Mouse (Mus musculus) urinary bladder, postnatal 25 days (tissue): Measurements from ENCODE around the gene Tmem131.

Experiments used
- DNase-seq: peaks from one replicate; pipeline ENCODE4 v3.0.0; 2022; ENCODE audit warnings: low spot score

Gene Tmem131

DNA sequence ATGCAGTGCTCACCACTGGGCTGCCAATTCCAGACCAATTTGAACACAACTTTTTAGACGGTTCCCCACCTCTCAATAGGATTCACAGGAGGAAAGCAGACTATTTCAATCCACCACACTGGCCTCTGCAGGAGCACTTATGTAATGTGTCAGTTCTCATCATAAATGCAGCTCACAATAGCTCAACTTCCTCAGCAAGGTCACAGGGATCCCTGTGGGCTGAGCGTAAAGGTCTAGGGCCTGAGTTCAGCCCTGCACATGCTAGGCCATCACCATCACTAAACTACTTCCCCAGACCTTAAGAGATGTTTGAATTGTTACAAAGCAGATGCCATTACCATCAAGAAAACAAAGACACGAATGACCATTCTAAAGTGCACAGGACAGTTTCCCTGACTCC, 58.9 kb downstream of the Tmem131 start:
- DNase-seq: no peak

DNA sequence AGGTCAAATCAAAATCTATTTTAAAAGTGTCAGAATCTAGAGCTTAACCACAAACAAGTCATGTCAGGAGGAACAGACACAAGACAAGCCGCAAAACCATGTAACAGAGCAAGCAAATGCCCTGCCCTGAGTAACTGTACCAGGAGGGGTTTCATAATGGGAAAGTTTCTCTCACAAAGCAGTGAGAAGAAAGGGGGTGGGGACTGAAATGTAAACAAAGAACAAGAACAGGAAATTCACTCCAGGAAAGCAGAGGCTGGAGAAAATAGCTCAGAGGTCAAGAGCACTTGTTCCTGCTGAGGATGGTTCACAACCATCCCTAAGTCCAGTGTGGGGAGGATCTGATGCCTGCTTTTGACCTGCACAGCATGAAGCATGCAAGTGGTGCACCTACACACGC, 59.7 kb downstream of the Tmem131 start:
- DNase-seq: no peak

DNA sequence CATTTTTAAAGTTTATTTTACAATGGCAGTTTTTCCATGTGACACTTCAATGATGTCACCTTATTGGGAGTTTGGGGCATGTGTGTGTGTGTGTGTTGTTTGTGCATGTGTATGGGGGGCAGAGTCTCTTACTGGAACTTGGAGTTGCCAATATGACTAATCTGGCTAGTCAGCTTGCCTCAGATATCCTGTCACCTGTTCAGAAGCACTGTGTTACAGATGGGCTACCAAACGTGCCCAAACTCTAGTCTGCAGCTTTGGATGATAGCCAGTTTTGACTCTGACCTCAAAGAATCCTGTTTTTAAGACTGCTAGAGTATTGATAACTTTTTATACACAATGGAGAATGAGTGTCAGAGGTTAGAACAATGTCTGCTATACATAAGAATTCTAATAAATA, 64.3 kb downstream of the Tmem131 start:
- DNase-seq: no peak

DNA sequence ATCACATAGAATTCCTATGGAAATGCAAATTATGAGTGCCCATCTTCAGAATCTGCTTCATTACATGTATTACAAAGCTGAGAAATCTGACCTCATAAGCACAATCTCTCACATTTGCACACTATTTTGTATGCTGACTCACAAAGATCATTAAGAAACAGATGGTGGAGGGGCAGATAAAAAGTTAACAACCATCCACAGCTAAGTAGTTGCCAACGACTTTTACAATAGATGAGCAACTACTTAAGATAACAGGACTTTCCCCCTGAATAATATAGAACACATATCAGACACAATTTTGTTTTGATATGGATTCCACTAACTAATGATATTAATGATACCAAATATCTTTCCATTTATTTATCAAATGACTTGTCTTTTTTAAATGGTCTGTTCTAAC, 66.3 kb downstream of the Tmem131 start:
- DNase-seq: no peak

DNA sequence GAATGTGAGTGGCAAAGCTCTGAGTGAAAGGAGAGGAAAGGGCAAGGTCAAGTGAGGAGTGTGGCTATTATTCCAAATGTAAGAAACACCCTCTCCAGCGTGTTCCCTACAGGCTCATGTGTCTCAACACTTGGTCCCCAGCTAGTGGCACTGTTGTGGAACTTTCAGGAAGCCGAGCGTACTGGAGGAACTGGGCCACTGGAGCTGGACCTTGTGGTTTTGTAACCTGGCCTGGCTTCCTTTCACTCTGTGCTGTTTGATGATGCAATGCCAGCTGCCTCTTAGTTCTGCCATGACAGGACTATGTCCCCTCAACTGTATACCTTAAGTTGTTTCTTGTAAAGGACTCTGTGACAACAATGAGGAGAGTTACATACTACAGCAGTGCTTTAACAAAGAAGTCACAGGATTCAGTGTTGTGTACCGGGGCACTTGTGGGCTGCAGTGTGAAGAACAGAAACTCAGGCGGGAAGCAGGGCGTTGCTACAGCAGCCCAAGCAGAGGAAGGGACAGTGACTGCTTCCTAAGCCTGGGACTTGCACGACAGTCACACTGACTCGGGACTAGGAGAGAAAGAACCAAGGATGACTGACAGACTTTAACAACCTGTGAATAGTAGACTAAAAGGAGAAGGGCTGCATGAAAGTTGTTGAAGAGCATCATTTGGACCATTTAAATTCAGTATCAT, 68.4 kb downstream of the Tmem131 start:
- no peak for DNase-seq

DNA sequence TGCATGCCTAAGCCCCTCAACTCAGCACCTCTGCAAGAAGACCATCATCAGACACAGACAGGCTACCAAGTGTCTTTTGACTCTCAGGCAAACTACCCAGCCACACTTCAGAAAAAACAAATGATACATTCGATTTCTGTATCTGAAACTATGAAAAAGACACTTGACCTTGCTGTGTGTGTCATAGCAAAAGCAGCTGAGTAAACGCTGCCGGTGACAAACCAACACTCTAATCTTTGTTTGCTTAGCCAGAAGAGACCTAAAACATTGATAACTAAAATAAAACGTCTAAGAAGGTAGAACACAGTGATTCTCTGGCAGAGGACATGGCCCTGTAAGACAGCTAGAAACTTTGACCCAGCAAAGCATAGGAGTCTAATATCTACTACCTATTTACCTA, 72.2 kb downstream of the Tmem131 start:
- DNase-seq: no peak

DNA sequence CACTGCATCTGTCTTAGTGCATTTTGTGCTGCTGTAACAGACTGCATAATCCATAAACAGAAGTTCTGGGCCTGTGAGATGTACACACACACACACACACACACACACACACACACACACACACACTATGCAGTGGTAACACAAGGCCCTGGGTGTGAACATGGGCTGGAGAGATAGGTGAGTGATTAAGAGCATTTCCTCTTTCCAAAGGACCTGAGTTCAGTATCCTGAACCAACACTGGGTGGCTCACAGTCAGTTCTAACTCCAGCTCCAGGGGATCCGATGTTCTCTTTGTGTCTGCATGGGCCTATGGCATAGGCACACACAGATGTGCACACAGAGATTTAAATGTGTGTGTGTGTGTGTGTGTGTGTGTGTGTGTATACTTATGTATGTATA, 72.9 kb downstream of the Tmem131 start:
- DNase-seq: no peak

DNA sequence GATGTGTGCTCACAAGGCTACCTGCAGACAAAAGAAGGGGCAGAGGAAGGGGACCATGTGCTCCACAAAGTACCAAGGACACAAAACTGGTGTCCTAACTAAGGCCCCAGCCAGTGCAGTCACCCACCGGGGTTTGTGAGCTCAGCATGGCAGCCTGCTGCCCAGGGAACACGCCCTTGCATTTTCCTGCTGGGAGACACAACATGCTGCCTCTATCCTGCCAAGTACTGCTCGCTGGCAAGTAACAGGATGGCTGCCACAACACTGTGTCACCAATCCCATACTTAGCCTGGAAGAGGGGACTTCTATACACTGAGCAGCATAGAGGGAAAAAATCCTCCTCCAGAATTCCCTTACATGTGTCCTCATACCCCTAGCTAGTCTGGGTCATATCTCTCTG, 78.7 kb downstream of the Tmem131 start:
- no peak for DNase-seq

DNA sequence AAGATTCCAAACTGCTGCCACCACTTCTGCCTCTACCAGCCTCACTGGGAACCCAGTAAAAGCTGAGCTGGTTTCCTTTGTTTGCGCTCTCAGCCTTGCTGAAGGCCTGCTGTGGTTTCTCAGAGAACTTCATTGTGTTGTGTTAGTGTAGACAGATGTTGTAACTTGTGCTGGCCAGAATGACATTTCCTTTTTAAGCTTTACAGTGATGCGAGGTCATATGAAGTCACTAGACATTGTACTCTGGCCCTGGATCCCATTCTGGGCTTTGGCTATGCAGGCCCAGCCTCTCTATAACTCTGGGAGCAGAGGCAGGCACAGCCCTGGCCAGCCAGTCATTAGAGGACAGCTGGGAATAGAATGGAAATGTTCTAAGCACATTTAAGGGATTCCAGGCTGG, 81.7 kb downstream of the Tmem131 start:
- DNase-seq: no peak

DNA sequence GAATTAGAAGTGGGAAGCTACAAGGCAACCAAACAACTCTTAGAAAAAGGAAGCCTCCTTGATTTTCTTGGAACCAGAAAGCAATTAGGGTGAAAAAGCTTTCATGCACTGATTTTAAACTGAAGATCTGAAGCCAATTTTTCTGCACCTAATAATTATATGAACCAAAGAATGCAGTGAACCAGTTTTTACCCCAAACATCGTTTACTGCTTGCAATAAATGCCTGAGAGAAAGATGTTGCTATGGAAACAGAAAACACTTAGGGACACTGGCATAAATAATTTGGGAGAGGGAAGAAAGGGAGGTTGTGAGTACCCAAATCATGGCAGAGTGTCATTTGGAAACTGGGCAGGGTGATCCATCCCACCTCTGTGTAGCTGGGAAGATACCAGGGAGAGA, 82.6 kb downstream of the Tmem131 start:
- no peak for DNase-seq

DNA sequence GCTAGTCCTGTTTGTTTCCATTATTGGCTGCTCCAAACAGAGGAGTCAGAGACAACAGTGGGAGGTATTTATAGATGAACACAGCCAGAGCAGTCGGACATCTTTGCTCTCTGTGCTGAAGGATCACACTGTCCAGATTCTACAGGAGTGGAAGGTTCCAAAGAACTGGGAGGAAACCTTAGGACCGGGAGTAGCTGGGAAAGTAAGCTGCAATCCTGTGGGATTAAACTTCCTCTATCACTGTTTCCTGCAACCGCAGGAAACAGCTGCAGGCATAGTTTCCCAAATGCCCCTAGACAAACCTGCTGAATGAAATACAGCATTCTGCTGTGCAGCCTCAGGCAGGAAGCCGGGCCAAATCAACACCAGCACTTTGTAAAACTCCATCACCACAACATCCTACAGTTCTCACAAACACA, 83.0 kb downstream of the Tmem131 start:
- DNase-seq: no peak

DNA sequence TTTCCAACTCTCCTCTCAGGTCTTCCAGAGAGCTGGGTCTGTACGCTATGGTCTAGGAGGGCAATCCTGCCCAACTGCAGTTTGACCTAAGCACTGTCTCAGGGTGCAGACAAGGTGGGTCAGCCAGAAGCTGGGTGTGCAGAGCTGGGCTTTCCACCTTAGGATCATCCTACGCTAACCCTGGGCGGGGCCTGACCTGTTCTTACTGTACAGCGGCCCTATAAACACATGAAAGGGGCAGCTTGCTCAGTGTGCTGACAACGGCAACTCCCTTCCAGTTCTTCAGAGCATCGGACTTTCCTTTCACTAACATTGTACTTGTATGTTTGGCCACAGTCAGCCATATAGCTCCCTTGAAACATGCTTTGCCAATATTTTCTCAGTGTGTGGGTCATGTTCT, 86.4 kb downstream of the Tmem131 start:
- DNase-seq: no peak

DNA sequence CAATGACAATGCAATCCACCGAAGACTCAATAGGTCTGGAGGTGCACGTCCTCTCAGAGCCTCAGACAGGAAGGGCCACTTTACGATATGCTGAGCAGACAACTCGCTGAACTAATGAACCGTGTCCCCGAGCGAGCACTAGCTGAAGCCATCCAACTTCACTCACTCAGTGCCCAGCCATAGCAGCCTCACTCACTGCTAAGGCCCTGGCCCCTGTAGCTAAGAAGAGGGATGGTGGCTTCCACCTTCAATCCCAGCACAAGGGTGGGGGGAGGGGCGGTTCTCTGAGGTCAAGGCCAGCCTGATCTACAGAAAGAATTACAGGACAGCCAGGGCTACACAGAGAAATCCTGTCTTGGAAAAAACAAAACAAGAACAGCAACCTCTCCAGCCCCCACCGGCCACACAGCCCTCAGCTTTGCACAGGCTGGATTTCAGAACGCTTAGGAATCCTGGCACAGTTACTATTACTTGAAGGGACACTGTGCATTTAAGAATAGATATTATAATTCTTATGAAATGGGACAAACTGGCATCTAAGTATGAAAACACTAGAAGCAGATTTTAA, 89.2 kb downstream of the Tmem131 start:
- no peak for DNase-seq

DNA sequence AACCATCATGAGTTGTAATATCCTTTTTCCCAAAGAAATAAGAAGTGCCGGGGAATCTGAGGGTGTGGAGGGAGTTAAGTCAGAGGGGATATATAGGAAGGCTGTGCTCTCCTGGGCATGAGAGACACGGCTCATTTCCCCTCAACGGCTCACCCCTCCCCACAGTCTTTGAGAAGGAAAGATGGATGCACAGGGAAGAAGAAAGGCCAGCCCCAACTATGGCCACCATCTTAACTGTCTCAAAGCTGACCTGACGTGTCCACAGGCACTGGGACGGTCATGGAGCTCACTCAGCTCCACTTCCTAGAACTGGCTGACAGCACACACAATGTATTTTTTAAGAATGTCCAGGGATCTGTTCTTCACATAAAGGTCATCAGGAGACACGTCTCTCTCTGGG, 91.4 kb downstream of the Tmem131 start:
- no peak for DNase-seq

DNA sequence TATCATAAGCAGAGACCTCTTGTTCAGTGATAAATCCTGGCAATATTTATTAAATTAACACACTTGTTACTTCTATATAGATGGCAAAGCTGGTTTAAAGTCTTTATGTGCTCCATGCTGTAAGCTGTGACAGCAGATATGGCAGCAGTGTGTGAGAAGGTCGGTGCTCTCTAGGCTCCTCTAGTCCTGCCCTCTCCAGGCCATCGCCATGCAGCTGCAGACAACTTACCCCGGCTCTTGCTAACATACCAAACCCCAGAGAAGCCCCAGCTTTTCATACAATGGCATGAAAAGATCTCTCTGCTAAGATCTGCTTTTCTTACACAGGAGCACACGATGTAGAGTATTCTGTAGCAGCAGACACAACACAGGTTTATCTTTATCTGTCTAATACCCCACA, 92.1 kb downstream of the Tmem131 start:
- DNase-seq: no peak

DNA sequence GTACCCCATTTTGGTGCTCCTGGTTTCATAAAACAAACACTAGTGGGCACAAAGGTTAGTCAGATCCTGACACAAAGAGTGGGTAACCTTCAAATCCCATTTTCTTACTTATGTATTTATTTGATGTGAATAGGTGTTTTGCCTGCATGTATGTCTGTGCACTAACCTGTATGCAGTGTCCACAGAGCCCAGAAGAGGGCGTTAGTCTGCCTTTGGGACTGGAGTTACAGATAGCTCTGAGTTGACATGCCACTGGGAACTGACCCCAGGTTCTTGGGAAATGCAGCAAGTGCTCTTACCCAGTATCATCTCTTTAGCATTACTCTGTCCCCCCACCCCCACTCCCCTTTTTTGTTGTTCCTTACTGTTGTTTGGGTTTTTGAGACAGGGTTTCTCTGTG, 95.4 kb downstream of the Tmem131 start:
- DNase-seq: no peak

DNA sequence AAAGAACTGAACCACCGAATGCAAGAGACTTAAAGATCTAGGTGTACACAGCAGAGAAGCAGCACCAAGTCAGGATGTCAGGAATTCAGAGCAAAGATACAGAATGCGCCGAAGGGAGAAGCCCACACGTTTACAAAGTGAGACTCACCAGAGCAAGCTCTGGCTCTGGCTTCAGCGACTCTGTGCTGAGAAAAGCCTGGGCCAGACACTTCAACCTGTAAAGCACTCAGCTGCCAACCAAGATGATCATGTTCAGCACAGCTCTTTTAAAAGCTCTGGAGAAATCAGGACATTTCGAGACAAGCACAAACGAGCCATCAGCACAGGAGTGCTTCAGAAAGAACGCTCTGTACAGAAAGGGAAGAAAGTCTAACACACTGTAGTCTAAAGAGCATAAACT, 96.2 kb downstream of the Tmem131 start:
- DNase-seq: no peak

DNA sequence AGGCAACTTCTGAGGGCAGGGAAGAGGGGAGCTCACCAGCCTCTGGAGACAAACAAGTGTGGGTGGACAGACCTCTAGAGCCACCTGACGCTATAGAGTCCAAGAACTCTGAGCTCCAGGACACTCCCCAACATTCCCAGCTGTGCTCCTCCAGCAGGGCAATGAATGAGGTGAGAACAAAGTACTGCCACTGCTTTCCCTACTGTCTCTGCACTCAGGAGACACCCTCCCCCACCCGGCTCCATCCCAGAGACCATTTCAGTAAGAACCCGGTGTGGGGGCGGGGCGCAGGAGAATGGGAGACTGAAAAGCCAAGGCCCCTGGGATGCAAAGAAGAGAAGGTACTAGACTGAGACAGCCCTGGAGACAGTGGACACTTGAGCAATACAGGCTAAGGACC, 98.4 kb downstream of the Tmem131 start:
- no peak for DNase-seq

DNA sequence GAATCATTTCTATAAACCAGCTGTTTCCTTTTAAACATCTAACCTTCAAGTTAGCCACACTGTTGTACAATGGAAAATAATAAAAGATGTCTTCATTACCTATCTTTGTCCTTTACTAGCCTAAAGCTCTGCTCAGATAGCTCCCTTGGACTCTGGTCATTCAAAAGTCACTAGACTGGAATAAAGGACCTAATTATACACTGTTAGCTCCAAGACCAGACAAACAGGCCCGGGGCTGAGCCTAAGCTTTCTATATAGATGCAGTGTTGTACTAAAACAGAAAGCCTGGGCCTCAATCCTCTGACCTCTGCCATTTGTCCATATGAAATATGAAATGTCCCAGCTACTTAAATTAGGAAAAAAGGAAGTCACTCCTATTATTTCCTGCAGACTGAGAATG, 101.7 kb downstream of the Tmem131 start:
- DNase-seq: no peak

DNA sequence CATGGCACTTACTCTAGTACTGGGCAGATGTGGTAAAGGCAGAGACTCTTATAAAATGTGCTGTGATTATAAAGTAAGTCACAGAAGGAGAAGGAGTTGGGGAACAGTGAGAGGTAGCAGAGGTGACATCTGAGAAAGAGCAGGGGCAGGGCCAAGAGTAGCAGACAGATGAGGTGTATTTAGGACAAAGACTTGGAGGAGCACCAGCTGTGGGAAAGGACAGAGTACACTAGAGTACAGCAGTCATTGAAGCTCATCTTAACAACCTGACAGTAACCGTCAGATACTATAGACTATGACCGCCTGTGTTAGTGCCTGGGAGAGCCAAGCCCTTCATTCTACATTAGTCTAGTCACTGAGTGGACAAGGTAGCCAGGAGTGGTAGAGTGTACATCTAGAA, 102.5 kb downstream of the Tmem131 start:
- no peak for DNase-seq

DNA sequence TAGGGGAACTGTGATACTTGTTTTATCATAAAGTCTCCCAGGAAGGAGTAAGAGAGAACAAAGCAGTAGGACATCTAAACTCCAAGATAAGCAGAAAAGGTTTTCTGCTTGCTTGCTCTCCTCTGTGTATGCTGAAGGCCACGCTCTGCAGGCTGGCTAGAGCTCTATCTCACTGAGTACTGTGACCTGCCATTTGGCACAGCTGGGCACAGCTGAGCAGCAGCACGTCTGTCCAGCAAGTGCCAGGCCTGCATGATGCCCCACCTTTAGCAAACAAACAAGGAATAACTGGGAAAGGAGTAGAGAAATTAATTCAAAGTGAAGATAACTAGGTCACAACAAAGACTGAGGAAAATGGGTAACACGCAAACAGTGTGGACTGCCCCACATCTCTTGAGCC, 103.6 kb downstream of the Tmem131 start:
- no peak for DNase-seq

DNA sequence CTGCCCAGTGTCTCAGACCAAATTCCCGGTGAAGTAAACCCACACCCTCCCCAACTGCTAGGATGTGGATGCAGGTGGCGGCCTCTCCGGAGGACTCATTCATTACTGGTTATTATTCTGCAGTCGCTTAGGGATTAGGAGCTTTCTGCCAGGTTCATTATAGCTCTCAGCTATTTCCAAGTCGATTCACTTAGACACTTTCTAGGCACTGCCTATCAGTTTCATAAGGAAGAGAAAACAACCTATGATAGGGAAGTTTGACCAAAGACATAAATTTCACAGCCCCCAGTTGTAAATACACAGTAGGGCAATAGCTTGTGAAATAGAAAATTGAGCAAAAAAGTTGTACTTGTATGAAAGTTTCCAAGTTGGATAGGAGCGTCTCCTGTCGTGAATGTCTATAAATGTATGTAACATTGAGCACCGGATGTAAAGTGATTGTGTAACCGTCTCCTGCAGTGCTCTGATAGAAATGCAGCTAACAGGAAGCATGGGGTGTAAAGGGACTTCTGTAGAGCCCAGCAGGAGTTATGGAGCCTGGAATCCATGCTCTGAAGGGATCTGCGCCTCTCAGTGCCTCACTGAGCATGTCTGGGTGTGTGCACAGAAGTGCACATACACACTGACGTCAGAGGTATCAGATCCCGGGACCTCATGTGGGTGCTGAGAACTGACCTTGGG, 107.1 kb downstream of the Tmem131 start:
- DNase-seq: no peak

DNA sequence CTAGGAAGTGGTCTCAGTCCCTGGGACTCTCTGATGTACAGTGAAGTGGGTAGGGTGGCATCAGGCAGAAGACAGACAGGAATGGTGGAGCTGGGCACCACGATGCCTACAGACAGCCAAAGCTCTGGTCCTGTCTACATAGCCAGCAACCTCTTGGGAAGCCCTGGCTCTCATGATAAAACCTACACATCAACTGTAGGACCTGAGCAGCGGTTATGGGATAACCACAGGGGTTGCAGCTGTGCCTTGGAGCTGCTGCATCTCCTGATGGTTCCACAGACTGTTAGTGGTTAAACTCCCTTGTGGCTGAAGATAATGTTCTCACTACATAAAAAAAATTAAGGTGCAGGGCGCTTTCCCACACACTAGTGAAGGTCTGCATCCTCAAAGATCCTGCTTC, 107.9 kb downstream of the Tmem131 start:
- DNase-seq: no peak

DNA sequence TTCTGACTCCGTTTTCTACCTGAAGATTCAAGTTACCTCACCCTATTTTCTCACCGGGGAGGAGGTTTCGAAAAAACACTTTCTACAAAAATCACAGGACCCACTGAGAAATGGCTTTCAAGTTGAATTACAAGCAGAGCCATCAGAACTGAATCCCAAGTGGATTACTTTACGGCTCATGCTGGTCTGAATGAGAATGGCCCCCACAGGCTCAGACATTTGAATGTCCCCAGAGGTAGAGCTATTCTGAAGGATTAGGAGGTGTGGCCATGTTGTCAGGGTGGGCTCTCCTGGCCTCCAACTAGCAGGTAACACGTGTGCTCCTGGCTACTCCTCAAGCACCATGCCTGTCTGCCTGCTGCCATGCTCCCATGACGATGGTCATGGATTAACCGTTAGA, 109.4 kb downstream of the Tmem131 start:
- no peak for DNase-seq
